Mouse (Mus musculus) neural tube, embryonic 10.5 days (tissue): ENCODE data around the gene Safb.
"Not testable (repeated sequence)": the region's sequence is repeated elsewhere in the genome, so short reads cannot be mapped to it uniquely, and the experiment has no call there.

ENCODE experiments used
- DNase-seq: peaks from one replicate; pipeline ENCODE4 v3.0.0-alpha.2; 2017; ENCODE audit warnings: low spot score; ENCODE audit errors: extremely low spot score

The Safb gene

DNA sequence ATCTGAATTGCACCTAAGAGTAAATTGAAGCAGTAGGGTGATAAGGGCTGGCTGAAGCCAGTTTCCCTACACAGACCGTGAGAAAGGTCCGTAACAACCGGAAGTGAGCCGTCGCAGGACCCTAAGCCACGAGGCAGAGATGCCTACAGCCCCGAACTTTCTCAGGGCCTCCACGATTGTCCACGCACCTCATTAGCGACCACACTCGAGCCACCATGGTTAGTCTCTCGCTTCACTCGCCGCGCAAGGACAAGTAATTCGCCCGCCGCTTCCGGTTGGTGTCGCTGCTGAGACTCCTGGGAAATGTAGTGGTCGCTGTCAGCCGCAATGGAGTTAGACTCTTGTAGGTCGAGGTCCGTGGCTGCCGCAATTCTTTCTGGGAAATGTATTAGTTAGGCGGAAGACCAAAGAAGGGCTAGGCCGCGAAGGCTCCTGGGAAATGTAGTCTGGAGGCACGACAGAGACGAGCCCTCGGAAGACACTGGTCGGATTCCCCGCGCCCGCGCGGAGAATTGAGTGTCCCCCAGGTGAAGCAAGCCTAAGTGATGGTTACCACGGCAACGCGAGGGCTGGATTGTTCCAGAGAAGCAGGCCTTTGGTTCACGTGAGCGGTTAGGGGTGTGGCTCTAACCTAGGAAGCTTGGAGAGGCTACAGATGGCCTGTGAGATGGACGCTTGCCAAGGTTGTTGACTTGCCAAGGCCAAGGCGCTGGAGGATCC lies 25.0 kb downstream of the Safb start, which contains the start of gene 2410015M20Rik:
2410015M20Rik (minus strand) TSS at position 320 of the 720 bp plus-strand sequence.
- peak; percentile 91 for DNase-seq

DNA sequence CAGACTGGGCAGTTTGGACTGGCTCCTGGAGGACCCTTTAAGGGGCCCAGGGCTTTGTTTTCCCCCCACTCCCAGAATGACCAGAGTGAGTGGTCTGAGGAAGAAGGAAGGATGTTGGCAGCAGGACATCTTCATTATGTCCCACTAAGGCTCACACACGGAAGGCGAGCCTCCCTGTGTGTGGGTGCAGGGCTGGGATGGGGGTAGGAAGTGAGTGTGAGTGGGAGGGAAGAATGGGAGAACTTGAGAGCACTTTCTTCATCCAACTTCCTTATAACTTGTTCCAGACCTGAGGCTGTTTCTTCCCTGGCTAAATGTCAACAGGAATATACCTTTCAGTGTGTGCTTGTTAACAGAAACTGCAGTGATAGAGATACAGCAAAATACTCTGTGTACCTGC lies 26.7 kb downstream of the Safb start:
- DNase-seq: no peak

DNA sequence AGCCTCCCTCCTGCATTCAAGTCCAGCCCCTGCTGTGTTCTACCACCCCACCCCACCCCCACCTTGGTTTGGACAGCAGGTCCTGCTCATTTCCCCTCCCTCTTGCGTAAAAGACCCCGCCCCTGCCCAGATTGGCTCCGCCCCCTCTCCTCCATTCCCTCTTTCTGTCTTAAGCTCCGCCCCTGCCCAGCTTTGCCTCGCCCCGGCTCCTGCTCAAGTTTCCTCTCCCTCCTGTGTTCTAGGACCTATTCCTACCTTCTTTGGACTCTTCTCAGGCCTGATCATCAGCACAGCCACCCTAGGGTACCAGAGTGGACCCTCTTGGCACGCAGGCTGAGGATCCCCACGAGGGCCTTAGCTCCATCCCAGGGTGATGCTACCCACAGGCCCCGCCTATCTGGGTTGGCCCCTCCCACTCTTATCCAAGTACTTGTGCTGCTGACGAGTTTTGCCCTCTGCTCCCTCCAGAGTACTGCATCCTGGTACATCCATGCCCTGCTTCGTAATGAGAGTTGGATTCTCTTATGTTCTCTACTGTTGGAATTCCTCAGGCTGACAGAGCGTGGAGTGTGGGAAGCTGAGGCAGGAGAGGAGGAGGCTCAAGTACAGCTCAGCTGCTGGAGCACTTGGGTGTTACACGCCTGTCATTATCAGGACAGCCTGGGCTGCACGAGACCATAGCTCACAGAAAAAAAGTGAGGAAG lies 27.4 kb downstream of the Safb start:
- peak; percentile 53 for DNase-seq

DNA sequence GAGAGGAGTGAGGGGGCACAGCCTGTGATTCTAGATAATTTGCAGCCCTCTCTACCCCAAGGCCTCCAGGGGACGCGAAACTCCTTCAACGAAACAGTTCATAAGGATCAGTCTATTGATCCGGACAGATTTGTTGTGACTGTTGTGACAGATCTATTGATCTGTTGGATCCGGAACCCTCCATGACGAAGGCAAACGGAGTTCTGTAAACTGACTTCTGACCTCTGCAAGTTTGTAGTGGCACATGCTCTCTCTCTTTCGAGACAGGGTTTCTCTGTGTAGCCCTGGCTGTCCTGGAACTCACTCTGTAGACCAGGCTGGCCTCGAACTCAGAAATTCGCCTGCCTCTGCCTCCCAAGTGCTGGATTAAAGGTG lies 27.9 kb downstream of the Safb start:
- DNase-seq: not testable (repeated sequence)

DNA sequence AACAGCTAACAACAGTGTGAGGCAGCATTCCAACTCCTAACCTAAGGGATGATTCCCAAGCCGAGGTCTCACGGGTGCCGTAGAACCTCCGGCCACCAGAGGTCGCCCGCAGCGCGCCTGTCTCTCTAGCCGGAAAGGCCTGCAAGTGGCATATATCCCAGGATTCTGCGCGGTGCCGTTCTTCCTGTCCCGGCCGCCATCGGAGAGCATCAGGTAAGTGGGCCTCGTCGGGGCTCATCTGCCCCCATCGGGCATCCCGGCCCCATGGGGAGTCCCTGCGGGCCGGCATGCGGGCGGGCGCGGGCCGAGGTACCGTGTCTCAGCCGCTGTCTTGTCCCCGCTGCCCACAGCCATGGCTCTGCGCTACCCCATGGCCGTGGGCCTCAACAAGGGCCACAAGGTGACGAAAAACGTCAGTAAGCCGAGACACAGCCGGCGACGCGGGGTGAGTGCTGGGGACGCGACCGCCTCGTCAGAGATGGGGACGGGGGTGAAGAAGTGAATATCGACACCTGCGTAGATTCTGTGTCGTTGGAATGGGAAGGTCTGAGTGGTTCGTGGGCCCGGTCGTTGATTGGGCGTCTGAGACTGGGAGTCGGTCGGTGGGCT lies 28.7 kb downstream of the Safb start, which contains the start of gene Rpl36:
Rpl36 (plus strand) TSS at position 181 of the 609 bp plus-strand sequence.
- DNase-seq: peak; percentile 97

DNA sequence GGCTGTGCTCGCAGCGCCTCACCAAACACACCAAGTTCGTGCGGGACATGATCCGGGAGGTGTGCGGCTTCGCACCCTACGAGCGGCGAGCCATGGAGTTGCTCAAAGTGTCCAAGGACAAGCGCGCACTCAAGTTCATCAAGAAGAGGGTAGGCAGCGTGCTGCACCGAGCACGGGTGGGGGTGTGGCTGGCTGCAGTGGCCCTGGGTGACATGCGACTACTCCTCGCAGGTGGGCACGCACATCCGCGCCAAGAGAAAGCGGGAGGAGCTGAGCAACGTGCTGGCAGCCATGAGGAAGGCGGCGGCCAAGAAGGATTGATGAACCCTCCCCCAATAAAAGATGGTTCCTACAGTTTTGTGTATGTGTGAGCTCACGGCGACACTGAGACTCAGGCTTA lies 29.3 kb downstream of the Safb start:
- not testable (repeated sequence) for DNase-seq

DNA sequence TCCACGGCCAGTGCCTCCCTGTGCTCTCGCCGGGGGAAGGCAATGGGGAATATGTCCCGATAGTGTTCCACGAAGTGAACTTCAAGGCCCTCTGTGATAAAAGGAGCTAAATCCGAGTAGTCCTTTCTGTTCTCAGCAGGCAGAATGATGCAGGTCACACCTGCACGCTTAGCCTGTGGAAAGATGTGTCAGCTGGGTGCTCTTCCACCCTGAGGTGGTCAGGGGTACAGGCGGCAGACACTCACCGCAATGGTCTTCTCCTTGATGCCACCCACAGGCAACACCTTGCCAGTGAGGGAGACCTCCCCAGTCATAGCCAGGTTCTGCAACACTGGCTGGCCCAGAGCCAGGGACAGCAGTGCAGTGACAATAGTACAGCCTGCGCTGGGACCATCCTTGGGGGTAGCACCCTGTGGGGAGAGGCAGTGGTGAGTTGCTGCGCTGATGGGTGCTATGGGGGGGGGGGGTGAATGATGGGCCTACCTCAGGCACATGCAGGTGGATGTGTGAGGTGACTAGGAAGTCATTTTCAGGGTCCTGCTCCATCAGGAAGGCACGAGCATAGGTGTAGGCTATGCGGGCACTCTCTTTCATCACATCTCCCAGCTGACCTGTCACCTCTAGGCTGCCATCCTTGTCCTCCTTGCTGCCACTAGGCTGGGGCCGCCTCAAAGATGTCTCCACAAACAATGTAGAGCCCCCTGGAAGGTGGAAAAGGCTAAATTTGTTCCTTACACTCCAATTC lies 29.9 kb downstream of the Safb start:
- DNase-seq: no peak

DNA sequence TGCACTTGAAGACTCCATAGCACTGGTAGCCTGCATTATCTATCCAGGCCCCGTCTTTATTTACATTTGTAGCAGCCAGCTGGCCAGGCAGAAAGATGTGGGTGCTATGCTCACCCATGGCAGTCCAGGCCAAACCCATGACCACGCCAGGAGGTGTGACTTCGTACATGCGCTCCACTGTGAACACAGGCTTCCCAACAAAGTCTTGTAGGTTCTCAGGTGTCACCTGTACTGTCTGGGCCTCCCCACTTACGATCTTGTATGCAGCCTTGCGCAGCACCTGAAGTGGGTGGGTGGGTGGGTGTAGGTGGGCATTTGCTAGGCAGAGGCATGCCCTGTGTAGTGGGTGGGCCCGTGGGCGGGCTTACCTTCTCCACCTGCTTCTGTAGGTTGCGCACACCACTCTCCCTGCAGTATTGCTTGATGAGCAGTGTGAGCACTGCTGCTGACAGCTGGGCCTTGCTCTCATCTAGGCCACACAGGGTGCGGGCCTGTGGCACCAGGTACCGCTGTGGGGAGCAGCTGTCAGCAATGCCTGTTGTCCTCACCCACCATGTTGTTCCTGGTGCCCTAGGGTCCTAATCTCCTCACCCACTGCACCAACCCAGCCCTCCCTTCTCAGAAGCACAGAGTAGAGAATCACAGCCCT lies 30.6 kb downstream of the Safb start:
- DNase-seq: no peak

DNA sequence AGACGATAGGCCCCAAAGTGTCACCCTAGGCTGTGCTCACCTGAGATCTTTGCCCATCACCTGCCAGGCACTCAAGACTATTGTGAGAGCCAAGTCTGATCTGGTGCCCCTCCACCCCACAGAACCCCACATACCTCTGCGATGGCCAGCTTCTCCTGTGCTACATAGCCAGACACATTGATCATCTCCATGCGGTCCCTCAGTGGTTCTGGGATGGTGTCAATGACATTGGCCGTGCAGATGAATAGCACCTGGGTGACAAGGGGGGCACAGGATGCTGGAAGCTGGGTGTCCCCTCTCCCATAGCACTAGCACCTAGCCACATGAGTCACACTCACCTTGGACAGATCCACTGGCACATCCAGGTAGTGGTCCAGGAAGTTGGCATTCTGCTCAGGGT lies 31.2 kb downstream of the Safb start:
- DNase-seq: no peak

DNA sequence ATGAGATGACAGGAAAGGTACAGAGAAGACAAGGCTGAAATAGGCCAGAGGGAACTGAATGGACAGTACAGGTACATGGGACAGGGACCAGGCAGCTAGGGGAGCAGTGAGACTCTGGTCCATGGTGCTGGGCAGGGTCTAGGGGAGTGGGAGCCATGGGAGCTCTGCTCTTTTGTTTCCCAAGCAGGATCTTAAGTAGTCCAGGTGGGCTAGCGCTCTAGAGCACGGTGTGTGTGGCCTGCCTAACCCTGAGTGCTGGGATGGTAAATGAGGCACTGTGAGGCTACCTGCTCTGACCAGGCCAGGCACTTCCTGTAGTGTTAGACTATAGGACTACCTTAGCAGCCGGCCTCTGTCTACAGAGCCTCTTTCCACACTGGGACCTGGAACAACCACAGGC lies 32.1 kb downstream of the Safb start:
- DNase-seq: no peak

DNA sequence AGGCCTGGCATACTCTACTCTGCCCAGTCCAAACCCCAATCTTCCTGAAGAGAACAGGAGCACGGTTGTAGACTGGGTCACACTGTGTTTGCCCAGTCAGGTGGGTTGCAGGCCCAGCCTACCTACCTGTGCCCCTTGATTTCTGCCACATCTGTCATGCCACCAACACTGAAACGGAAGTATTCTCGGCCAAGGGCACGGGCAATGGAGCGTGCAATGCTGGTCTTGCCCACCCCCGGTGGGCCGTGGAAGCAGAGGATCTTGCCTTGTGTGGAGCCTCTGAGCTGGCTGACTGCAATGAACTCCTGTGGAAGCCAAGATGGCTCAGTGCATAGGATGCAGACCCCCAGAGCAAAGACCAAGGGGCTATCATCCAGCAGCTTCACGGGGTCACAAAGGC lies 33.0 kb downstream of the Safb start:
- DNase-seq: no peak

DNA sequence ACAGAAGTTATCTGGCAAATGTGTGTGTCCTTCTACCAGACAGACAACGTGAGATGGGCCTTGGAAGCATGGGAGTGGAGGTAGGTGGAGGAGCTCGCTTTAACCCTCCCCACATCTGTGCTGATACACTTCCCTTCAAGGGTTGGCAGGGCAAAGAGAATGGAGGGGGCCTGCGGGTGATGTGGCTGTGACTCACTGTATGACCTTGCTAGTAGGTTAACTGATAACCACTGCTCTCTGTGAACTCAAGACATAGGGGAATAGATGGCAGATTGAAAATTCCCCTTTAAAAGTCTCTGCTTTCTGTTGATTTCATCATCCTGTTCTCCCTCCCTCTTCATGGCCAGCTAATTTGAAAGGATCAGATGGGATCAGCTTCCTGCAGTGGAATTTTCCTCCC lies 40.9 kb downstream of the Safb start:
- DNase-seq: no peak

DNA sequence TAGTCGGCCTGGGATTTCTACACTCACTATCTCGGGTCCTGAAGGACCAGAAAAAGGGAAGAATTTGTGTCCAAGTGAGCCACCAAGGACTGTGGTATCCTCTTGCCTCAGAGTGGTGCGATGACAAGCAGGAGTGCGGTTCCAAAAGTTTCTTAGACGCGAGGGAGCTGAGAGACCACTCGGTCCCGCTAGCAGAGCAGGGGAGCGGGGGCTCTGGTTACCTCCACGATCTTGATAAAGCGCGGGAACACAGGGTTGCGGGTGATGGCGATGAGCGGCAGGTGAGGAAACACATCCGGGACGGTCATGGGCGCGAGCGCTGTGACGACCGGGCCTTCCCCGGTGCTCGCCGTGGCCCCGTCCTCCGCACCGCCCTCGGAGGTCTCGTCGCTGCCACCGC lies 41.6 kb downstream of the Safb start:
- DNase-seq: no peak

DNA sequence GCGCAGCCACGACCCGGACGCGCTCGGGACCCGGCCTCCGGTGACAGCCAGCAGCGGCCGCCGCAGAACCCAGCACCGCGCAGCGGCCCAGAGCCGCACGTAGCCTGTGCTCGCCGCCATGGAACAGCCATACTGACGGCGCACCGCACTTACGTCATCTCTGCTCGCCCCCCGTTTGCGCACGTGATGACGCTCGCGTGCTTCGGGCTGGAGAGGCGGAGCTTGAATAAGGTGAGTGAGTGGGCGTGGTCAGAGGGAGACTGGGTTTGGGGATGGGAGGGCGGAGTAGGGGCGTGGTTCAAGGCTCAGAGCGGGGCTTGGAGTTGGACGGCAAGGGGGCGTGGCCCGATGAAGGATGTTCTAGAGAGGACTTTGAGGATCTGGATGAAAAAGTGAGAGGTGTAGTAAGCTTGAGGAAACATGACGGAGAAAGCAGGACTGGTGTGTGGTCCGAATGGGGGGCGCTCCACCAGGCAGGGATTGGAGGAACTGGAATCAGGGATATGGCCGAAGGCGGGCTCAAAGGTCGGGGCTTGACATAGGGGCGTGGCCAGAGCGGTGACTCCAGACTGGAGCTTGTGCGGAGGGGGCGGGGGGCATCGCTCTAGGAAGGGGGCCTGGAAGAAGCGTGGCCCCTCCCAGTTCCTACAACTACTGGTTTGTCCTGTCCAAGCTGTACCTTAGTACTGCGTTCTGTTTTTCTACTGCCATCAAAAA lies 42.3 kb downstream of the Safb start, which contains the start of gene Lonp1:
Lonp1 (minus strand) TSS at position 134 of the 717 bp plus-strand sequence.
- peak; percentile 99 for DNase-seq

DNA sequence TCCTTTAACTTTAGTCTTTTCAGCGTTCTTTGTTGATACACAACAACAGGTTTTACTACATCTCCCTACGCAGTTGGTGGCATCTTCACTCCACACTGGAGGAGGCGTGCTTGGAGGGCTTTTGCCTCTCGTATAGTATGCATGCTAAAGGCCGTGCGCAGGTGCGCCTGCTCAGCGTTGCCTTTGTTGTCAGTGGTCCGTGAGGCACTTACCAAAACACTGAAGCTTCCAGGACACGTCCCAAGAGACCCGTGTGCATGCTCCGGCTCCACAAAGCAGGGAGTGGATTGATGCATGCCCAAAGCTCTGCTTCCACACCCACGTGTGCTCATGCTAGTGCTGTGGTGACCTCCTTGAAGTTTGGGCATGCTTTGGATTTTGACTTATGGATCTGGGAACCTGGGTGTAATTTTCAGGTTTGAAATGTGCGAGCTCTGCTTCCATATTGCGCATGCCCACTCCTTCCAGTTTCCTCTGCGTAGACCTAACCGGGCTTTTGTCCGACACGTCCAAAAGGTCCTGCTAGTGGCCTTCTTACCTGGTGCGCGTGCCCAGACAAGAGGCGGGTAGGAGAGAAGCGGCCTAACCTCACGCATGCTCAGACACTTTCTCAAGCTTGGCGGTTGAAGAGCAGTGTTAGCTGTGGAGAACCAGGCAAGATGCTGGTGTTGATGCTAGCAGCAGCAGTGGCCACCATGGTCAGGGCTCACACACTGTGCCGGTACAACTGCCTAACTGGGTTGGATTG lies 43.1 kb downstream of the Safb start, which contains the start of gene Catsperd:
Catsperd (plus strand) TSS at position 614 of the 748 bp plus-strand sequence.
- peak; percentile 45 for DNase-seq

DNA sequence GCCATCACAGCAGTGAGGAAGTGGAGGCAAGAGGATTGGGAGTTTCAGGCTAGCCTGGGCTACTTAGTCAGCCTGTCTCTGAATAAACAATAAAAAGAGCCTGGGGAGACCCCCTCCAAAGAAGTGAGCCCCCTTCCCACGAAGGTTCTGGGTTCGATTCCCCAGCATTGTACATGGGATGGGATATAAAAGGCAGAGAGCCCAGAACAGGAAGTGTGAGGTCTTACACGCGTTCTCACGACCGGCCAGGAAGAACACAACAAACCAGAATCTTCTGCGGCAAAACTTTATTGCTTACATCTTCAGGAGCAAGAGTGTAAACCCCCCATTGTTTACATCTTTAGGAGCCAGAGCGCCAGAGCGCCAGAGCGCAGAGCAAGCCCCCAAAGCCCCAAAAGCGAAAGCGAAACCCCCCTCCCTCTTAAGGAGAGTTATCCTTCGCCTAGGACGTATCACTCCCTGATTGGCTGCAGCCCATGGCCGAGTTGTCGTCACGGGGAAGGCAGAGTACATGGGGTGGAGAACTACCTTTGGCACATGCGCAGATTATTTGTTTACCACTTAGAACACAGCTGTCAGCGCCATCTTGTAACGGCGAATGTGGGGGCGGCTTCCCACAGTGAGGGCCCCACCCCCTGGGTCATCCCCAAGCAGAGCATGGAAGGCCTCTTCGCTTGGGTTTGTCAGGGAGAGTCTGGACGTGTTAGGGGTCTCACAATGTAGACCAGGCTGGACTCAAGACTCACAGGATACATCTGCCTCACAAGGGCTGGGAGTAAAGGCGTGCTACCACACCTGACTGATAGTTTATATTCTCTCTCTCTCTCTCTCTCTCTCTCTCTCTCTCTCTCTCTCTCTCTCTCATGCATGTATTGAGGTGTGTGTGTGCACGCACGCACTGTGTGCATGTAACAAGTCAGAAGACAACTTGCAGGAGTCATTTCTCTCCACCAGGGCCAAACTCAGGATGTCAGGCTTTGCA lies 45.5 kb downstream of the Safb start:
- not testable (repeated sequence) for DNase-seq

DNA sequence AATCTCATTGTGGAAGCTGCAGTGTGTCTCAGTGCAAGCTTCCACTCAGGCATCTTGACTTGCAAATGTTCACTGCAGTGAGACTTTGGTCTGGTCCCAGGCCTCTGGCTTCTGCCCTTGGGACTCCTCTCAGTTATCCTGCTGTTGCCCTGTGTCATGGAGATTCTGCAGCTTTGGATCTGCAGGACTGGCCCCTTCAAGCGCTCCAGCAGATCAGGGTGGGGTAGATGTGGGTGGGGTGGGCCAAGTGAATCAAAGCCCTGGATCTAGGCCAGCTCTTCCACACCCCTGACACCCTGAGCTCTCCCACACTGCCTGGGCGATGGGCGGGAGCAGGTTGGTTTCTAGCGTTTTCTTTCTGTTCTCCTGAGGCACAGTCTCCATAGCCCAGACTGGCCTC lies 47.2 kb downstream of the Safb start:
- DNase-seq: no peak

DNA sequence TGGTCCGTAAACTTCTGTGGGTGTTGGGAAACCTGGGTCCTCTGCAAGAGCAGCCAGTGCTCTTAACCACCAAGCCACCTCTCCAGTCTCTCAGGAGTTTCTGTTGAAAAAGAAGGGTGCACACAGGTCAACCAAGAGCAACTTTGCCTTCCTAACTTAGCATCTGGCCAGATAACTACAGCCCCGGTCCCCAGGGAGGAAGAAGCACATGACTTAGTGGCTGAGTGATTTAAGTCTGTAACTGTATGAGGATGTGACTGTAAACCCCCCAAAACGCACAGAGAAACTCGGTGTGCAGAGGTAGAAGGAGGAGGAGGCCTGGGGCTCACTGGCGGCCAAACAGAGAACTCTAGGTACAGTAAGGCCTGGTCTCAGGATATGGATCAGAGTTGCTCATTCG lies 49.4 kb downstream of the Safb start:
- no peak for DNase-seq
